Mouse (Mus musculus): Measurements from ENCODE around the gene Ubxn2a.

- TF ChIP-seq GATA1 (IDR thresholded peaks at IDR 0.05; ENCODE audit: borderline replicate concordance, low read length) (no peak), CTCF (IDR thresholded peaks at IDR 0.05; ENCODE audit: low read depth, low read length) (no peak), POLR2AphosphoS5 (IDR thresholded peaks at IDR 0.05; ENCODE audit: insufficient replicate concordance, low read depth, low read length) (no peak)
Measured at GRCm38 (mm10) chr12:4888739-4889138, 18.8 kb downstream of the Ubxn2a start.

Measured in G1E (cell line).